Mouse (Mus musculus) midbrain, embryonic 14.5 days (tissue): ENCODE data around the gene 1700016D06Rik. TPM values are rescaled to one million over a fixed set of nuclear protein-coding genes. Genes with fewer than 3 reads are reported as not detected.

Experiments used
- ATAC-seq: fragments of 200-750 bp; cut with Nextera tagmentation; 2 replicates; pipeline ENCODE4 v1.8.0; 2017; ENCODE audit warnings: moderate number of reproducible peaks, moderate library complexity; ENCODE audit not compliant: low FRiP score, low TSS enrichment
- DNase-seq: peaks from one replicate; pipeline ENCODE4 v3.0.0-alpha.2; 2015
- H3K27ac ChIP-seq: fragments of 300-500 bp; sonication (generic); replicated peaks from 2 replicates; pipeline ENCODE4 v1.5.1; 2014; ENCODE audit warnings: mild to moderate bottlenecking, low read depth, low read length, moderate library complexity
- H3K27me3 ChIP-seq: fragments of 300-500 bp; sonication (generic); 2 replicates; pipeline ENCODE4 v1.6.1; 2014; ENCODE audit warnings: low read length, control low read depth, mixed read lengths; ENCODE audit not compliant: control insufficient read depth, insufficient read depth
- H3K36me3 ChIP-seq: fragments of 300-500 bp; sonication (generic); 2 replicates; pipeline ENCODE4 v1.6.1; 2014; ENCODE audit warnings: low read length, control low read depth; ENCODE audit not compliant: control insufficient read depth, insufficient read depth
- H3K4me1 ChIP-seq: fragments of 300-500 bp; sonication (generic); 2 replicates; pipeline ENCODE4 v1.6.1; 2014; ENCODE audit warnings: mild to moderate bottlenecking, antibody characterized with exemption, low read length, control low read depth; ENCODE audit not compliant: control insufficient read depth, insufficient read depth
- H3K4me2 ChIP-seq: fragments of 300-500 bp; sonication (generic); 2 replicates; pipeline ENCODE4 v1.6.1; 2014; ENCODE audit warnings: mild to moderate bottlenecking, low read length, moderate library complexity
- H3K4me3 ChIP-seq: fragments of 300-500 bp; sonication (generic); replicated peaks from 2 replicates; pipeline ENCODE4 v1.5.1; 2014; ENCODE audit warnings: low read depth, low read length
- H3K9ac ChIP-seq: fragments of 300-500 bp; sonication (generic); replicated peaks from 2 replicates; pipeline ENCODE4 v1.6.1; 2014; ENCODE audit warnings: mild to moderate bottlenecking, low read length, moderate library complexity
- H3K9me3 ChIP-seq: fragments of 300-500 bp; sonication (generic); 2 replicates; pipeline ENCODE4 v1.6.1; 2016; ENCODE audit warnings: low read length, control low read depth, mixed read lengths; ENCODE audit not compliant: control insufficient read depth
- WGBS: fragments of 180-500 bp; shearing (Covaris S2); extraction: QIAGEN DNeasy Blood & Tissue Kit; methylation state at CpG from one replicate; pipeline ENCODE4 v1.1.7; 2014; 5-methylcytosine and 5-hydroxymethylcytosine counted together
- microRNA-seq: library from miRNA; unstranded; fragments of <30 nt; microRNA quantifications from one replicate; pipeline ENCODE4, GENCODE M21; 2016
- polyA plus RNA-seq: library from polyadenylated mRNA; unstranded; fragments of >200 nt; fragmentation: Nextera tagmentation; extraction: Ambion mirVana; gene quantifications from 2 replicates; pipeline ENCODE4 v1.2.1, GENCODE M21; 2014

The 1700016D06Rik gene
- polyA plus RNA-seq, 1 experiment from 2014 or later, result not detected

DNA sequence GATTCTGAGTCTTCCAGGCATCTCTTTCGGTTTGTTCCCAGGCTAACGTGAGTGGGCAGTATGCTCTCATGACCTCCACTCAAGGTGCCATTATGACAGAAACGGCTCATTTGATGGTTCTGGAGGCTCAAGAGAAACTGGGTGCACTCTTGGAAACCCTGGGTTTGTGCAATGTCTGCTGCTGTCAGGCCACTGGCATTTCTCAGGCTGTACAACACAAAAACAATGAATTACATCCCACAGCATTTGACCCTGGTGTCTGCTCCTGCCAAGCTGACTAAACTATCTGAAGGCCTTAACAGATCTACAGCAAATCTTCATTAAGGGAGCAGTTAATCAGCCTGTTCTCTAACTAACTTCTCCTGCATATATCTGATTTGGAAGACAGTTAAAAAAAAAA lies 81.8 kb downstream of the 1700016D06Rik start:
- no peak overlapping the region for H3K4me3 ChIP-seq
- WGBS, result 93% methylated on average over 3 of the region's 3 CpGs
- no peak overlapping the region for H3K27ac ChIP-seq
- no peak overlapping the region for H3K9ac ChIP-seq
- peaks cover 79% of the 10 kb centered on the region for H3K36me3 ChIP-seq
- ATAC-seq (no peak), DNase-seq (no peak)
- H3K9me3 ChIP-seq, result no peaks in the 10 kb centered on the region
- H3K4me1 ChIP-seq, result no peaks in the 10 kb centered on the region
- H3K4me2 ChIP-seq, result no peak overlapping the region
- H3K27me3 ChIP-seq, result no peaks in the 10 kb centered on the region

DNA sequence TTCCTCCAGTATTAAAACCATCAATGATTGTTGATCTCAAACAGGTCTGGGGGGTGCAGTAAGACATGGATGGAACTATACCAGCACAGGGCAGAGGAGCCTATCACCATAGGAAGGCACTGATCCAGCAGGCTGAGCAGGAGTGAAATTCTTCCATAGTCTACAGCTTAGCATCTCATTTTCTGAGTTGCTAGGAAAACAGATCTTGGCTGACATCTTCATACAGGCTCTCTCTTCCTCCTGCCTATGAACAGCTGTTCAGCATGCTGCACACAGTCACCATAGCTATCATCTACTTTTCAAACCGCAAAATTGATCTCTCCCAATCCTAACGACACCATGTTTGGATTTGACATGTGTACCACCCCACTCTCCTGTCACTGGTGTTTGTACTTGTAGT lies 82.8 kb downstream of the 1700016D06Rik start:
- Histone ChIP-seq H3K9ac (no peak overlapping the region), H3K36me3 (peaks cover 82% of the 10 kb centered on the region), H3K4me3 (no peak overlapping the region), H3K27me3 (no peaks in the 10 kb centered on the region), H3K27ac (no peak overlapping the region), H3K4me1 (no peaks in the 10 kb centered on the region), H3K4me2 (no peak overlapping the region), H3K9me3 (no peaks in the 10 kb centered on the region)
- ATAC-seq (no peak), DNase-seq (no peak)
- 89% methylated on average over 2 of the region's 2 CpGs for WGBS

DNA sequence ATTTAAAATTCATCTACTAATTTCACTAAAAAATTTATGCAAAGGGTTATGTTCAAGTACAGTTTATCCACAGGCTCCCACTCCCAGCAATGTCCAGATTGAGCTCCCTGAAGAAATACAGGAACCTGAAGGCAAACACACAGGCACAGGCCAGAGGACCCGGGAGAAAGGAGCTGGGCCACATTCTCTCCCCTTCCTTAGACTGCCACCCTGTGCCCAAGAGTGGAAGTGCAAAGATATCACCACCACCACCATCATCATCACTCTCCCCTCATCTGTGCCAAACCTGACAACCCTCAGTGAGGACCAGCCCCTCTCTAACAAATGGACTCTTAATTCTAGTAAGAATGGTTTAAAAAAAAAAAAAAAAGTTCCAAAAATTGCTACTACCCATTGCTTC lies 84.6 kb downstream of the 1700016D06Rik start:
- Histone ChIP-seq H3K27me3 (no peaks in the 10 kb centered on the region), H3K4me3 (no peak overlapping the region), H3K9me3 (no peaks in the 10 kb centered on the region), H3K36me3 (peaks cover 91% of the 10 kb centered on the region), H3K4me1 (no peaks in the 10 kb centered on the region), H3K9ac (no peak overlapping the region), H3K4me2 (no peak overlapping the region), H3K27ac (no peak overlapping the region)
- ATAC-seq (no peak), DNase-seq (peak; percentile 69)
- WGBS, result 3% methylated on average over 1 of the region's 1 CpGs

DNA sequence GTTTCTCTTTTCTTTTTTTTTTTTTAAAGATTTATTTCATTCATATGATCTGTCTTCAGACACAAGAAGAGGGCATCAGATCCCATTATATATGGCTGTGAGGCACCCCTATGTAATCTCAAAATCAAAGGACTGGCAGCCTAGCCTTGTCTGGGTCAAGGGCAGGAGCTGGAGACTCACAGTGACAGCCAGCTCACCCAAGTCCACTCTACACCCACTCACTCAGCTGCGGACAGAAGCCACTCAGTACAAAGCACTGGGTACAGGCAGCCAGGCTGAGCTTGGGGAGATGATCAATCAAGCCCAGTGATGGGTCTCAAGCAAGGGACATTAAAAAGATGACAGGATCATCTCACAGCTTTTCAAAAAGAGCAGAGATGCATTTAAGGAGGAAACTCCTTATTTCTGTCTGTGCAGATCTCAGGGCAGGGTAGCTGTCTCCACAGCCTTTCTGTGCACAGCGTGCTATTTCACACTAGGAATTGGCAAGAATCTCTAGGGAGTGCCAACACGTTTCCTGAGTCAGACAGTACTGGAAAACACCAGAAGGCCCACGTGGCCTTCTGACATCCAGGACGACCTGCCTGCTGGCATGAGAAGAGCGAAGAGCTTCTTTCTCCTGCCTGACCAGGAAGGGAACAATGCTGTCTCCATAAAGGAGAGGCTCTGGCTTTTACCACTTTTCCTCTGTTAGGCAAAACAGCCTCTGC lies 86.6 kb downstream of the 1700016D06Rik start:
- H3K9ac ChIP-seq, result no peak overlapping the region
- no peak overlapping the region for H3K4me3 ChIP-seq
- H3K9me3 ChIP-seq, result no peaks in the 10 kb centered on the region
- DNase-seq, result no peak
- 86% methylated on average over 6 of the region's 6 CpGs for WGBS
- ATAC-seq, result no peak
- H3K4me1 ChIP-seq, result no peaks in the 10 kb centered on the region
- H3K36me3 ChIP-seq, result peaks cover 90% of the 10 kb centered on the region
- H3K27me3 ChIP-seq, result no peaks in the 10 kb centered on the region
- H3K27ac ChIP-seq, result no peak overlapping the region
- H3K4me2 ChIP-seq, result no peak overlapping the region

DNA sequence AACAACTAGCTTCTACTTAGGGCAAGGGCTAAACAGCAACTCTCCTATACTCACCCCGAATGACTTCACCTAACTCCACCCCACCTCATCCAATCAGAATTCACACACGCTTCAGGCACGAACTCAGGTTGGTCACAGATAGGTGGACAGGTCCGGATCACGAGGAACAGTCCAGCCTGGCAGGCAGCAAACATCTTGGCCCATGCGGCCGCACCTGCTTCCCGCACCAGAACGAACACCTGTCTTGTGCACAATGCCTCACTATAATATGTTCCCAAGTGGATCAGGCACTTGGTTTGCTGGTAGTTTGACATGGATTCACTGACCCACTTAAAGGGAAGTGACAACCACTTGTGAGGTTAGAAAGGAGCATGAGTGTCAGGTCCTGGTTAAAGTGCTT lies 92.0 kb downstream of the 1700016D06Rik start:
- Histone ChIP-seq H3K9me3 (0 out of 2 replicates have a peak, but pooled peaks cover 4% of the 10 kb centered on the region), H3K9ac (no peak overlapping the region), H3K4me3 (no peak overlapping the region), H3K27ac (no peak overlapping the region), H3K4me2 (no peak overlapping the region), H3K36me3 (peaks cover 47% of the 10 kb centered on the region), H3K27me3 (no peaks in the 10 kb centered on the region), H3K4me1 (no peaks in the 10 kb centered on the region)
- 99% methylated on average over 9 of the region's 9 CpGs for WGBS
- ATAC-seq, result no peak
- no peak for DNase-seq

Small RNAs within 50 kb of the gene (microRNA-seq; reads per million reads assigned to microRNA genes)
- 1.9 reads per million, percentile 10 among the genes with 10 or more reads in this experiment for gene Mir7238

Other genes starting within 250 kb of the 1700016D06Rik start
- 0.25 and 0.31 TPM in 2 replicates for gene Rab20, start 222.4 kb downstream of the 1700016D06Rik start, polyA plus RNA-seq
- 130 and 150 TPM in 2 replicates for gene Naxd, start 203.6 kb downstream of the 1700016D06Rik start, polyA plus RNA-seq
- 22.8 and 25.5 TPM in 2 replicates for gene Cars2, start 150.3 kb downstream of the 1700016D06Rik start, polyA plus RNA-seq
- gene Ing1, start 145.5 kb downstream of the 1700016D06Rik start, polyA plus RNA-seq, result 44.2 and 44.7 TPM in 2 replicates
- gene Ankrd10, start 65.3 kb downstream of the 1700016D06Rik start, polyA plus RNA-seq, result 94.4 and 99.8 TPM in 2 replicates
- 78.3 and 84.0 TPM in 2 replicates for gene Arhgef7, start 26.7 kb upstream of the 1700016D06Rik start, polyA plus RNA-seq
- not detected in 2 replicates for gene Tex29, start 139.4 kb upstream of the 1700016D06Rik start, polyA plus RNA-seq